ENCODE assay signal across 20 mouse cellular contexts in genomic region chr13:107620210-107620609, GRCm38 (mm10).
DNase-seq lines count a peak whose midpoint lies in the region; ATAC-seq lines count a peak whose summit lies in the region.
"Had no signal": no experiment of that assay in that cellular context is flagged by ENCODE, and none has a peak within 500 bp of the region (broad histone marks: within the 10 kb centered on the region; RNA-seq: fewer than 3 reads in every experiment).

No protein-coding gene starts in this region.

- intact Hi-C loops in heart, postnatal 14 days (cut with DNase I): no loop called here

- no peak overlapping the region for H3K4me3 ChIP-seq in heart, embryonic 10.5 days
- peak overlapping the region; percentile 30; the same call in 1 of the 2 replicates for H3K4me3 ChIP-seq in midbrain, embryonic 10.5 days
- H3K4me3 ChIP-seq in midbrain, embryonic 16.5 days (ENCODE audit: low read depth, low read length): no peak overlapping the region
- peak overlapping the region; percentile 2; the same call in 1 of the 2 replicates for H3K4me3 ChIP-seq in embryonic facial prominence, embryonic 10.5 days
- H3K4me3 ChIP-seq: heart, embryonic 15.5 days; layer of hippocampus, adult 2 months; neural tube, embryonic 13.5 days; stomach, embryonic 15.5 days had no signal

- no peak for DNase-seq in heart, embryonic 10.5 days (ENCODE audit: low spot score)
- DNase-seq in heart, postnatal 14 days: no peak
- DNase-seq in midbrain, embryonic 10.5 days (ENCODE audit: low spot score): peak; percentile 80
- DNase-seq in embryonic facial prominence, embryonic 10.5 days (ENCODE audit: low spot score): peak; percentile 55
- DNase-seq in retina, postnatal 1 day: peak; percentile 23
- DNase-seq in urinary bladder, postnatal 36 days (ENCODE audit: low spot score in 2 of 2): no peak
- DNase-seq in adipocyte (ENCODE audit: low spot score): no peak
- DNase-seq: cerebellum, adult 18-20 months; cerebellum, postnatal 25 days; kidney, adult 8-10 months; kidney, postnatal 14 days; thymus, adult 18-20 months; thymus, postnatal 4 days had no signal

- H3K9me3 ChIP-seq in heart, embryonic 10.5 days: no peaks in the 10 kb centered on the region
- peaks cover 9% of the 10 kb centered on the region; the same call in 1 of the 2 replicates for H3K9me3 ChIP-seq in midbrain, embryonic 10.5 days (replicated peaks)
- H3K9me3 ChIP-seq in midbrain, embryonic 16.5 days (replicated peaks; ENCODE audit: control insufficient read depth, low read length, poor library complexity, severe bottlenecking): no peaks in the 10 kb centered on the region
- no peaks in the 10 kb centered on the region for H3K9me3 ChIP-seq in embryonic facial prominence, embryonic 10.5 days
- H3K9me3 ChIP-seq: heart, embryonic 15.5 days; liver, embryonic 12.5 days; neural tube, embryonic 13.5 days; stomach, embryonic 15.5 days had no signal

- H3K4me1 ChIP-seq in heart, embryonic 10.5 days: peaks cover 22% of the 10 kb centered on the region
- H3K4me1 ChIP-seq in midbrain, embryonic 10.5 days: peaks cover 43% of the 10 kb centered on the region
- H3K4me1 ChIP-seq in midbrain, embryonic 16.5 days (ENCODE audit: control insufficient read depth, insufficient read depth, low read length): peaks cover 24% of the 10 kb centered on the region
- H3K4me1 ChIP-seq in embryonic facial prominence, embryonic 10.5 days: peaks cover 35% of the 10 kb centered on the region
- H3K4me1 ChIP-seq: stomach, embryonic 15.5 days had no signal

- no peak overlapping the region for H3K4me2 ChIP-seq in midbrain, embryonic 16.5 days (ENCODE audit: low read length)
- H3K4me2 ChIP-seq: neural tube, embryonic 13.5 days; stomach, embryonic 15.5 days had no signal

- H3K36me3 ChIP-seq in heart, embryonic 10.5 days: no peaks in the 10 kb centered on the region
- H3K36me3 ChIP-seq in midbrain, embryonic 10.5 days: no peaks in the 10 kb centered on the region
- H3K36me3 ChIP-seq in midbrain, embryonic 16.5 days (ENCODE audit: control insufficient read depth, insufficient read depth, low read length): no peaks in the 10 kb centered on the region
- no peaks in the 10 kb centered on the region for H3K36me3 ChIP-seq in embryonic facial prominence, embryonic 10.5 days (replicated peaks)
- H3K36me3 ChIP-seq: heart, embryonic 15.5 days; liver, embryonic 12.5 days; neural tube, embryonic 13.5 days; stomach, embryonic 15.5 days had no signal

- no peak for ATAC-seq in midbrain, embryonic 16.5 days
- ATAC-seq: inflammation-experienced regulatory T-cells, adult 6 months had no signal

- H3K27ac ChIP-seq in heart, embryonic 10.5 days: 0 out of 2 replicates have a peak overlapping the region, but pooled peaks have one; percentile 42
- H3K27ac ChIP-seq in midbrain, embryonic 10.5 days (replicated peaks): peak overlapping the region; percentile 79
- H3K27ac ChIP-seq in midbrain, embryonic 16.5 days (ENCODE audit: low read length): no peak overlapping the region
- H3K27ac ChIP-seq in embryonic facial prominence, embryonic 10.5 days (replicated peaks): peak overlapping the region; percentile 48
- H3K27ac ChIP-seq: heart, embryonic 15.5 days; layer of hippocampus, adult 2 months; liver, embryonic 12.5 days; neural tube, embryonic 13.5 days; stomach, embryonic 15.5 days had no signal

- WGBS in heart, embryonic 10.5 days: 13% methylated on average over 6 of the region's 6 CpGs
- 2% methylated on average over 6 of the region's 6 CpGs for WGBS in midbrain, embryonic 10.5 days
- 13% methylated on average over 6 of the region's 6 CpGs for WGBS in midbrain, embryonic 16.5 days
- 7% methylated on average over 6 of the region's 6 CpGs for WGBS in embryonic facial prominence, embryonic 10.5 days

- H3K27me3 ChIP-seq in heart, embryonic 10.5 days (ENCODE audit: insufficient read depth, poor library complexity, severe bottlenecking): peaks cover 6% of the 10 kb centered on the region; the same call in 1 of the 2 replicates
- H3K27me3 ChIP-seq in midbrain, embryonic 10.5 days (ENCODE audit: low read depth, poor library complexity, severe bottlenecking): peaks cover 48% of the 10 kb centered on the region
- no peaks in the 10 kb centered on the region for H3K27me3 ChIP-seq in midbrain, embryonic 16.5 days (ENCODE audit: control insufficient read depth, insufficient read depth, low read depth, low read length)
- peaks cover 14% of the 10 kb centered on the region; the same call in 1 of the 2 replicates for H3K27me3 ChIP-seq in embryonic facial prominence, embryonic 10.5 days (replicated peaks; ENCODE audit: low read depth, poor library complexity, severe bottlenecking)
- H3K27me3 ChIP-seq: heart, embryonic 15.5 days; liver, embryonic 12.5 days; stomach, embryonic 15.5 days had no signal

- H3K9ac ChIP-seq in midbrain, embryonic 16.5 days (ENCODE audit: low read depth, low read length): no peak overlapping the region
- H3K9ac ChIP-seq: heart, embryonic 15.5 days; liver, embryonic 12.5 days; neural tube, embryonic 13.5 days; stomach, embryonic 15.5 days had no signal

Comparison
In these comparisons a context has a peak if more than half of its experiments do, and no peak if none do; other contexts are left out.
1. H3K4me3 ChIP-seq: peak in midbrain, embryonic 10.5 days (single experiment) and embryonic facial prominence, embryonic 10.5 days (single experiment); none in heart, embryonic 10.5 days (single experiment) and midbrain, embryonic 16.5 days (single experiment).
2. DNase-seq: peak in midbrain, embryonic 10.5 days (single experiment), embryonic facial prominence, embryonic 10.5 days (single experiment) and retina, postnatal 1 day (single experiment); none in heart, embryonic 10.5 days (single experiment), heart, postnatal 14 days (0 of 2), urinary bladder, postnatal 36 days (0 of 2) and adipocyte (single experiment).